Mouse (Mus musculus): ENCODE measurements at regions not wholly inside any gene's neighbourhood (a gene's known extent, or its start where the extent isn't known, plus 50 kb on each side); places are given as distances from the start of the nearest gene placed in this dataset.

GRCm38 (mm10) chr10:92625781-92626180, 96.4 kb downstream of the Nedd1 start:
- no peak for DNase-seq (ENCODE audit: low spot score in 2 of 2)

- no peak for DNase-seq (ENCODE audit: low spot score in 2 of 2)
Observed at GRCm38 (mm10) chr10:92615684-92616379, 106.4 kb downstream of the Nedd1 start.

DNA sequence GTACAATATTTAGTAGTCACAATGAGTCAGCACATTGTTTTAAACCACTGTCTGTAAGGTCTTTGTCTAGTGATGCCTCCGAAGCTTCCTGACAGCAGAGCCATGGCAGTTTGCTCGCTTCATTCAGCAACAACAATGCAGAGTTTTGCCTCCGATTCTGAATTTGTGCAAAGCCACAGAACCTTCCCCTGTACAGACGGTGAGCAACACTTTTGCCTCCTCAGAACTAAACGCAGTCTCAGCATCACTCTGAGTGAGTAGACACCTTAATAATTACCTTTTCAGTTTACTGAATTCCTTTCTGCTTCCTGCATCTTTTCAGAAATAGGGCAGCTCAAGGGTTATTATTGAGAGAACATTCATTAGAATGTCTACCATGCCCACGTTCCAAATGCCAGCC, 107.9 kb downstream of the Nedd1 start:
- DNase-seq (ENCODE audit: low spot score in 2 of 2) = no peak

- DNase-seq (ENCODE audit: low spot score in 2 of 2) = no peak
Observed at GRCm38 (mm10) chr10:92611060-92611459, 111.2 kb downstream of the Nedd1 start.

DNA sequence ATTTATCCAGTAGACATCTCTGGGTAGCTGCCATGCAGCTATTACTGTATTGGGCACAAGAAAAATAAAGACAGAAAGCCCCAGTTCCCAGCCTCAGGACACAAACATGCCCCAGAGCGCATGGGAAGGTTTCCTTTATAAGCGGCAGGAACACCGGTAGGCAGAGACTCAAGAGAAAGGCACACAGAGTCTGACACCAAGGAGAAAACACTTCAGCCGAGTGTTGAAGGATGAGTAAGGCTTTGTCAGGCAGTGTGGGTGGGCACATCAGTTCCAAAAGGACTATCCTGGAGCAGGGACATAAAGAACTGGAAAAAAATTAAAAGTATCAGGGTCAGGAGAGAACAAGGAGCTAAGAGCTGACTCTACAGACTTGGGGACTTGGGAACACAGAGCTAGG, 115.5 kb downstream of the Nedd1 start:
- no peak for DNase-seq (ENCODE audit: low spot score in 2 of 2)

DNA sequence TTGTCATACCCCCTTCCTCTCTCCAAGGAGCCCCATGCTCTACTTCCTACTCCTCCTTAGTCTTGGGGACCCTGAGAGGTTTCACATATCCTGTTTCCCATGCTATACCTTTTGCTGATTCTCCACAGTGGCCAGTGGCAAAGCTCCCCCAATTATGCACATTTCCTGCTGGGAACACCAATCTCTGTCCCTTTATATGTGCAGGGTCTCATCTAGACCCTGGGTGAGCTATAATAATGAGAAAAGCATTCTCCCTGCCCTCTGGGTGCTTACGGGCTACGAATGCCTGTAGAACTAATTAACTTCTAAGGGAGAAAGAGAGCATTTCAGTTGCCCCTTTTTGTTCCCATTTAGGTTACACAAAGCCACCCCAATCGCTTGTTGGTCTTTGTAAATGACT, 116.6 kb downstream of the Nedd1 start:
- no peak for DNase-seq (ENCODE audit: low spot score in 2 of 2)

GRCm38 (mm10) chr10:92600116-92600515, 122.1 kb downstream of the Nedd1 start:
- DNase-seq (ENCODE audit: low spot score in 2 of 2) = no peak

DNA sequence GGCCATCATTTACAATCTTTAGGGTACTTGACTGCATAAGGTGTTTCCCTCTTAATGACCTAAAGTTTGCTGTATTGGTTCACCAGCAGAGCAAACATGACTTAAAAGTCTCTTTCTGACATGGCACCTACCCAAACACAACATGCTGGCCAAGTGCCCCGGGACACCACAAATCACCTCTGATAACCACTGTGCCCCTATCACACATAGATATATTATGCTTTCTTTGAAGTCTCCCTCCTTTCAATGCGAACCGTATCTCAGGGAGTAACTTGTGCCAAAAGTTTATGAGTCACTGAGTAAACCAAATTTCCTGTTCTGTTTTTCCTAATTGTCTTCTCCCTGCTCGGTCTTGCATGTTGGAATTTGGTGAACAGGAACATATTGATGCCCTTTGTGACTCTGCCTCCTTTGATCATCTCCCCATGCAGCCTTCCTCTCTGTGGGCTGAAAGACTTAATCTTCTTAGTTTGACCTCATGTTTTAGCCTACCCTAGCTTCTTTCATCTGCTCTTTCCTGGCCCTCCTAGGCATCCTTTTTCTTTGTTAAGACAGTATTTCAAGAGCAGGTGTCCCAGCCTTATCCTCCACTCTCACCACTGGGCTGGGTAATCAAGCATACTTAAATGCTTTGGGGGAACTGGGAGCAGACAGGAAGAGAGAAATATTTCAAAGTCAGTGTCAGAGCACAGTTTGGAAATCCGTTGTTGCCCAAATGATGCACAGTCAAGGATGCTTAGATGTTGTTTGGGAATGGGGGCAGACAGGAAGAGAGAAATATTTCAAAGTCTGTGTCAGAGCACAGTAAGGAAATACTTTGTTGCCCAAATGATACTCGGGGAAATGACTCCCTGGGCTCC, 126.5 kb downstream of the Nedd1 start:
- DNase-seq (ENCODE audit: low spot score in 2 of 2) = no peak

- DNase-seq (ENCODE audit: low spot score in 2 of 2) = no peak
Observed at GRCm38 (mm10) chr10:92593947-92594460, 128.2 kb downstream of the Nedd1 start.

GRCm38 (mm10) chr10:92578872-92579271, 143.3 kb downstream of the Nedd1 start:
- no peak for DNase-seq (ENCODE audit: low spot score in 2 of 2)

GRCm38 (mm10) chr10:92570496-92570895, 151.7 kb downstream of the Nedd1 start:
- DNase-seq (ENCODE audit: low spot score in 2 of 2) = no peak

DNA sequence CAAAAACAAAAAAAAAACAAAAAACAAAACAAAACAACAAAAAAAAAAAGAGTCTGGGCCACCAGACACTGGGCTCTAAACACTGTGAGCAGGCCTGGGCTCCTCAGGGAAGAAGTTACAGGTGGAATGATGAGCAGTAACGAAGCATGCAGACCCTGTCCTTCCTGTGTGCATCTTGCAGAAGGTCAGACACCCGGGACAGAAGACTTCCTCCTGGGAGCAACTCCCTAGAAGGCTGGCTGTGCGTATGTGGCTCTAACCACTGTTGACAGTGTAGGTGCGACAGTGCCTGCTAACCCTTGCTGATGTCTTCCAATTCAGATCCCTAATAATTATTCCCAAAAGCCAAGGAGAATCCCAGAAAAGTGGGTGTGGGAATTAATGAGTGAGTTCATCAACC, 164.8 kb downstream of the Nedd1 start:
- no peak for DNase-seq (ENCODE audit: low spot score in 2 of 2)

- no peak for DNase-seq (ENCODE audit: low spot score in 2 of 2)
Observed at GRCm38 (mm10) chr10:92556526-92557422, 165.4 kb downstream of the Nedd1 start.

- DNase-seq (ENCODE audit: low spot score in 2 of 2) = no peak
Observed at GRCm38 (mm10) chr10:92555727-92556525, 166.3 kb downstream of the Nedd1 start.

DNA sequence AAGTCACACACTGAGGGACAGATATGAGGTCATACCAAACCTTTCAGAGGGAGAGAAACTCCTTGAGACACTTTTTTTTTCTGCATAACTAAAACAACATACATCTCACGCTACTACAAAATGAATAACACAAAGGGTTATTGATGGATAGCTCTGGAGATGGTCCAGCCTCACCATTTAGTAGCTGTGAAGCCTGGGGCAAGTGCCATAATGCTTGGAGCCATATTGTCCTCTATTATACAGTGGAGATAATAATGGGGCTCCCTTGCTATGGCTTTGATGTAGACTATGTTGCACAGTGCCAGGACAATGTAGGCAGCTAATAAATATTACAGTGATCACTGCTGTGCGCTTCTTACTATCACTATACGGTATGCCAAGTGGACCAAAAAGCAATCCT, 168.3 kb downstream of the Nedd1 start:
- no peak for DNase-seq (ENCODE audit: low spot score in 2 of 2)

GRCm38 (mm10) chr10:92548875-92549586, 173.2 kb downstream of the Nedd1 start:
- DNase-seq (ENCODE audit: low spot score in 2 of 2) = no peak

DNA sequence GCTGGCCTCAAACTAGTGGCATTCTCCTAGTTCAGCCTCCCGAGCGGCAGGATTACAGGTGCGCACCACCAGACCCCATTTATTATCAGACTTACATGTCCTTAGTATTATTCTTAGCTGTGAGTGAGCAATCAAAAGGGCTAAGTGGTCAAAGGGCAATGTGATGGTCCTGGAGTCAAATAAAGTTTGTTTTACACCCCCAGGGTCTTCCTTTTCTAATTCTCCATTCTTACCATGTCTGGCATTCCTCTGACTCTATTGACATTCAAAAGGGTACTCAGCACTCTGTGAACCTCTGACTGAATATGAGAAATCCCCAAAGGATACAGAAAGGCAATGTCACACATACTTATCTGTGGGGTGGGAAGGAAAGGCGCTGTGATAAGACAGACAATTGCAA, 183.8 kb downstream of the Nedd1 start:
- DNase-seq (ENCODE audit: low spot score in 2 of 2) = no peak

DNA sequence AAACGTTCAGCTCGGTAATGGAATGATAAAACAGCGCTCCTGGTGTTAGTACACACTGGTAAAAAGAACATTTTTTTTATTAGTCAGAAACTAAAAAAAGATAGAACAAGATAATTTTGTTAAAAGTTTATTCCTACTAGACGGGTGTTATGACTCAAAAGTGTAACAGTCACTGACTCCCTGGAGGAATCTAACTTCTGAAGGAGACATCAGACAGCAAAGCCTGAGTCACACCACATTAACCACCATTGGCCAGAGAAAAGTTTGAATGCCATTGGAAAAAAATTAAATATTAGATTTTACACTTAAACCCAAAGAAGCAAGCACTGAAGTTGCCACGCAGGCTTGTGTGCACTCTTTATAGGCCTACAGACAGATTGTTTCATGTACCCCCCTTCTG, 205.3 kb downstream of the Nedd1 start:
- no peak for DNase-seq (ENCODE audit: low spot score in 2 of 2)

DNA sequence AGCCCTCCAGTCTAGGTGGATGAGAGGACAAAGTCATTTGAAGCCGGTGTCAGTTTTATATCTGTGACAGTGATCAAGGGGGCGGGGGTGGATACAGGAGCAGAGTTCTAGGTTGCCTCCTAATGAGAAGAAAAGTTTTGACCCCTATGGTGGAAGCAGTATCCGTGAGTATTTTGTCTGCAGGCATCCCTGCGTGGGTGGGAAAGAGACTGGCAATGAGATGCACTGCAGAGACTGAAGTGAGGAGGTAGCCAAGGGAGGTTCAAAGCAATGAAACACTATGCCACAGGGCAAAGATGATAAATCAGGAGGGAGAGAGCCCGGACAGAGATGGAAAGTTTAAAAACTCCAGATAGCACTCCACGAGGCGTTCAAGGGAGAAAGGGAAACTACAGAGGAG, 210.5 kb downstream of the Nedd1 start:
- no peak for DNase-seq (ENCODE audit: low spot score in 2 of 2)

DNA sequence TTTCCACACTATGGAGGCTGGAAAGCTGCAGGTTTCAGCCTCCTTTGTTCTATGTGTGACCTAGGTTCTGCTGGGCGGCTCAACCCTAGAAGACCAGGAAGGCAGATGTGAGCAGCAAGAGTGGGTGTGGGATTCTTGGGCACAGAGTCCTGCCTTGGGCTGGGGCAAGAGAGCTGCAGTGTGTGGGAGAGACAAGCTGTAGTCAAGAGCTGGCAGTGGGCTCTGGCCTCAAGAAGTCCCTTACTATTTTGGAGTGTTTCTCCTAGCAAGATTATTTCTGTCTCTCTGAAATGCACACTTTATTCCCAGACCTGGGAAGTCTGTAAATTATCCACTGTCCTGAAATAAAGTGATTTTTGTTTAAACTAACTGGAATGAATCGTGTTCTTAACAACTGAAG, 211.5 kb downstream of the Nedd1 start:
- no peak for DNase-seq (ENCODE audit: low spot score in 2 of 2)

Measured in cerebellum, postnatal 4 days (tissue).